Mouse (Mus musculus): ENCODE data around the gene Axdnd1. TPM values are rescaled to one million over a fixed set of nuclear protein-coding genes. Genes with fewer than 3 reads are reported as not detected.

The Axdnd1 gene
- total and polyA plus RNA-seq, 2 experiments from 2014 or later: 0.52 to 0.56 TPM

GRCm38 (mm10) chr1:156345633-156346032 is 75.3 kb downstream of the Axdnd1 start:
- WGBS: 96% methylated on average over 4 of the region's 4 CpGs
- no peak overlapping the region for H3K9ac ChIP-seq
- no peak for TF ChIP-seq CTCF (IDR thresholded peaks at IDR 0.05; ENCODE audit: low read depth)

GRCm38 (mm10) chr1:156344433-156344832 is 76.5 kb downstream of the Axdnd1 start:
- H3K4me1 ChIP-seq (ENCODE audit: insufficient read depth): no peaks in the 10 kb centered on the region
- H3K9ac ChIP-seq: no peak overlapping the region
- no peak overlapping the region for H3K27ac ChIP-seq (ENCODE audit: low read depth, low read length)
- H3K4me2 ChIP-seq (ENCODE audit: low read depth): no peak overlapping the region
- H3K9me3 ChIP-seq (ENCODE audit: low read length): no peaks in the 10 kb centered on the region
- H3K27me3 ChIP-seq (ENCODE audit: insufficient read depth, low read length): no peaks in the 10 kb centered on the region
- no peak overlapping the region for H3K4me3 ChIP-seq (ENCODE audit: low read depth, low read length)
- 76% methylated on average over 4 of the region's 4 CpGs for WGBS
- ATAC-seq (no peak), DNase-seq (no peak)
- no peaks in the 10 kb centered on the region for H3K36me3 ChIP-seq (ENCODE audit: insufficient read depth)
- TF ChIP-seq CTCF (IDR thresholded peaks at IDR 0.05; ENCODE audit: low read depth): no peak

More at GRCm38 (mm10) chr1:156345633-156346032, 75.3 kb downstream of the Axdnd1 start:
- H3K4me1 ChIP-seq (ENCODE audit: insufficient read depth): no peaks in the 10 kb centered on the region
- no peak for DNase-seq
- no peak overlapping the region for H3K27ac ChIP-seq (ENCODE audit: low read depth, low read length)
- H3K4me2 ChIP-seq (ENCODE audit: low read depth): no peak overlapping the region
- H3K27me3 ChIP-seq (ENCODE audit: insufficient read depth, low read length): no peaks in the 10 kb centered on the region
- no peak for ATAC-seq
- H3K36me3 ChIP-seq (ENCODE audit: insufficient read depth): no peaks in the 10 kb centered on the region
- no peaks in the 10 kb centered on the region for H3K9me3 ChIP-seq (ENCODE audit: low read length)
- H3K4me3 ChIP-seq (ENCODE audit: low read depth, low read length): no peak overlapping the region

DNA sequence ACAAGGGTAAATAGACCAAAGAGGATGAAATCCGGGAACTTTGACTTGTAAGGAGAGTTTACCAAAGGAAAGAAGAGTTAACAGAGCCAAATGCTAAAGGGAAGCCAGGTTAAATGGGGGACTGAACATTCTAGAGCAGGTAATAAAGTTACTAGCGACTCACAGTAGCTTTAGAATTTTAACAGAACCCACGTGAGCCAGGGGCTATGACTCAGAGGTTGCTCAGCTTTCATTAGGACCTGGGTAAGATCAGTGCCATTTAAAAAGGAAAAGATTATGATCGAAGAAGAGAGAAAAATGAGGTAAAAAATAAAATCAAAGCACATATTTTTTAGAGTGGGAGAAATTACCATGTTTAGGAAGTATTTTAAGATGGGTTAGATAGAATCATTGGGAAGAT is 80.1 kb downstream of the Axdnd1 start:
- H3K9me3 ChIP-seq (ENCODE audit: low read length): no peaks in the 10 kb centered on the region
- no peak overlapping the region for H3K9ac ChIP-seq
- H3K36me3 ChIP-seq (ENCODE audit: insufficient read depth): no peaks in the 10 kb centered on the region
- no peaks in the 10 kb centered on the region for H3K27me3 ChIP-seq (ENCODE audit: insufficient read depth, low read length)
- H3K4me2 ChIP-seq (ENCODE audit: low read depth): no peak overlapping the region
- ATAC-seq: no peak
- no peak for TF ChIP-seq CTCF (IDR thresholded peaks at IDR 0.05; ENCODE audit: low read depth)
- no peak for DNase-seq
- WGBS: 81% methylated on average over 4 of the region's 4 CpGs
- no peaks in the 10 kb centered on the region for H3K4me1 ChIP-seq (ENCODE audit: insufficient read depth)
- no peak overlapping the region for H3K4me3 ChIP-seq (ENCODE audit: low read depth, low read length)
- no peak overlapping the region for H3K27ac ChIP-seq (ENCODE audit: low read depth, low read length)

DNA sequence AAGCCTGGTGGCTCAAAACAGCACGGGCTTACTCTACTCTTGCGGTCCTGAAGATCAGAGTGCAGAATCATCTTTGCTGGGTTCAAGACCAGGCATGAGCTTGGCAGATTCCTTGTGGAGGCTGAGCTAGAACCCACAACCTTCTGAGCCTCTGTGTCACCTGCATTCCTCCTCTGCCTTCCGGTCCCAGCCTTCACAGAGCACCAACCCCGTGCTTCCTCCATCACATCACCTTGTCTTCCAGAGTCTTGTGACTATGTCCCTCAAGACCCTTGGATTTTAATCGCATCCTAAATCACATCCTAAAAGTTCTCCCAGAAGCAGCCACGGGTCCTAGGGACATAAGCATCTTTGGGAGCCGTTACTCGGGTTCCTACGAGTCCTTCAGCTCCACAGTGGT is 97.8 kb downstream of the Axdnd1 start:
- no peak for TF ChIP-seq CTCF (IDR thresholded peaks at IDR 0.05; ENCODE audit: low read depth)
- ATAC-seq (no peak), DNase-seq (no peak)
- Histone ChIP-seq H3K36me3 (ENCODE audit: insufficient read depth) (no peaks in the 10 kb centered on the region), H3K27ac (ENCODE audit: low read depth, low read length) (no peak overlapping the region), H3K9me3 (ENCODE audit: low read length) (no peaks in the 10 kb centered on the region), H3K4me3 (ENCODE audit: low read depth, low read length) (no peak overlapping the region), H3K27me3 (ENCODE audit: insufficient read depth, low read length) (no peaks in the 10 kb centered on the region), H3K4me1 (ENCODE audit: insufficient read depth) (no peaks in the 10 kb centered on the region), H3K4me2 (ENCODE audit: low read depth) (no peak overlapping the region), H3K9ac (no peak overlapping the region)
- WGBS: 87% methylated on average over 9 of the region's 9 CpGs

GRCm38 (mm10) chr1:156310630-156311029 is 110.3 kb downstream of the Axdnd1 start, which contains the start of gene Nphs2:
TSS of gene Nphs2 (plus strand) at chr1:156310727.
- 6% methylated on average over 29 of the region's 29 CpGs for WGBS
- Histone ChIP-seq H3K36me3 (ENCODE audit: insufficient read depth) (no peaks in the 10 kb centered on the region), H3K9ac (no peak within 1 kb of the TSS), H3K4me1 (ENCODE audit: insufficient read depth) (no peaks in the 10 kb centered on the region), H3K4me2 (ENCODE audit: low read depth) (peak within 1 kb of the TSS; percentile 37), H3K27ac (ENCODE audit: low read depth, low read length) (no peak within 1 kb of the TSS), H3K27me3 (ENCODE audit: insufficient read depth, low read length) (no peaks in the 10 kb centered on the region; the same call in 1 of the 2 replicates), H3K9me3 (ENCODE audit: low read length) (no peaks in the 10 kb centered on the region), H3K4me3 (ENCODE audit: low read depth, low read length) (0 out of 2 replicates have a peak within 1 kb of the TSS, but pooled peaks have one; percentile 7)
- TF ChIP-seq CTCF (IDR thresholded peaks at IDR 0.05; ENCODE audit: low read depth): no peak
- DNase-seq: no peak
- ATAC-seq: no peak

DNA sequence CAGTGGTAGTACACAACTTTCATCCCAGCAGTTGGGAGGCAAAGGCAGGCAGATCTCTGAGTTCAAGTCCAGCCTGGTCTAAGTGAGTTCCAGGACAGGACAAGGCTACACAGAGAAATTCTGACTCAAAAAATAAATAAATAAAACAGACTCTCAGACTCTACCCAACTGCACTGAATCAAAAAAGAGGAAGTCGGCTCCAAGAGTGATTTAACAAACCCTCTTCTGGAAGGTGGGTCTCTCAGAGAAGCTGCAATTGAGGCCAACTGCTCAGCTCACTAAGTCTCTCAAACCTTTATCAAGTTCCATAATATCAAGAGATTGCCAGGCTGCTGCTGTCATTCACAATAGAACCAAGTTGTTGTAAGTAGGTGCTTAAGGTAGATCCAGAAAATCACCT is 112.4 kb downstream of the Axdnd1 start:
- Histone ChIP-seq H3K4me2 (ENCODE audit: low read depth) (no peak overlapping the region), H3K9me3 (ENCODE audit: low read length) (no peaks in the 10 kb centered on the region), H3K27me3 (ENCODE audit: insufficient read depth, low read length) (no peaks in the 10 kb centered on the region; the same call in 1 of the 2 replicates), H3K36me3 (ENCODE audit: insufficient read depth) (no peaks in the 10 kb centered on the region), H3K27ac (ENCODE audit: low read depth, low read length) (no peak overlapping the region), H3K4me1 (ENCODE audit: insufficient read depth) (no peaks in the 10 kb centered on the region), H3K4me3 (ENCODE audit: low read depth, low read length) (no peak overlapping the region), H3K9ac (no peak overlapping the region)
- TF ChIP-seq CTCF (IDR thresholded peaks at IDR 0.05; ENCODE audit: low read depth): no peak
- ATAC-seq: no peak
- WGBS: 81% methylated on average over 1 of the region's 1 CpGs
- no peak for DNase-seq

DNA sequence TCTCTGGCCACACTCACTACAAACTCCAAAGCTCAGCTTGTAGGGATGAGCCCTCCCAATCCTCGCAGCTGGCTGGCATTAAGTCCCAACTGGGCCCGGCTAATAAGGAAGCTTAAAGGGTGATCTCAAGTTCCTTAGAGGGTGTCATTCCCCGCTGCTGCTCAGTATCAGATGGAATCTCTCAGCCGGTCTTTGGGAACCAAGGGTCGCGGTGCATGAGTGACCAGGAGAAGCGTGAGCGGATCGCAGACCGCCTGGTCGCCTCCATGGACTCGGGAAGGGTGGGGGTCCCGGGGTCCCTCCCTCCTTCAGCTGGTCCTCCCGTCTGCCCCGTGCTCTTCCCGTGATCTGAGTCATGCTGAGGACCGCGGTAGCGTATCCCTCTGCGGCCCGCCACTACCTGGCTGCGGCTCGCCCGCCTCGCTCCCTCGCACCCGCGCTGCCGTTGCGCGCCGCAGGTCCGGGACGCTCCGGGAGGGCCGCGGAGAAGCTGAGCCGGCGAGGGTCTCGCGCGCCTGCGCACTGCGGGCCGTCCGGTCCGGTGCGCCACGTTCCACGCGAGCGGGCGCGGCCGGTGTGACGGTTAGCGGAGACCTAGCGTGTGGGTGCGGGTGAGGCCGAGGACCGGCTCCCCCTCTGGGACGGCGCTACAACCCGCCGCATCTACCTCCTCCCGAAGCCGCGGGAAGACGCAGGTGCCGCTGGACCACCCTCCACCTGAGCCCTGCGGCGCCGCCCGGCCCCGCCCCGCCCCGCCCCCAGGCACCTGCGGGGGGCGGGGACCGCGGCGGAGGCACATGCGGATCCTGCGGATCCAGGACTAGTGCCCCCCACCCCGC is 117.8 kb downstream of the Axdnd1 start, which contains the start of gene Tdrd5:
Tdrd5 (minus strand) TSS at position 754 of the 839 bp plus-strand sequence.
- Histone ChIP-seq H3K9ac (peak within 1 kb of the TSS; percentile 65), H3K9me3 (ENCODE audit: low read length) (no peaks in the 10 kb centered on the region), H3K4me2 (ENCODE audit: low read depth) (peak within 1 kb of the TSS; percentile 92), H3K27ac (ENCODE audit: low read depth, low read length) (no peak within 1 kb of the TSS), H3K4me1 (ENCODE audit: insufficient read depth) (no peaks in the 10 kb centered on the region), H3K27me3 (ENCODE audit: insufficient read depth, low read length) (peaks cover 6% of the 10 kb centered on the region), H3K4me3 (ENCODE audit: low read depth, low read length) (peak within 1 kb of the TSS; percentile 69), H3K36me3 (ENCODE audit: insufficient read depth) (no peaks in the 10 kb centered on the region)
- DNase-seq (peak; percentile 68), ATAC-seq (peak; percentile 91)
- WGBS: 4% methylated on average over 72 of the region's 85 CpGs
- TF ChIP-seq CTCF (IDR thresholded peaks at IDR 0.05; ENCODE audit: low read depth): no peak

All from forebrain, postnatal 0 days (tissue).